Mouse (Mus musculus) liver, adult 2 months (tissue): ENCODE measurements at regions not wholly inside any gene's neighbourhood (a gene's known extent, or its start where the extent isn't known, plus 50 kb on each side); places are given as distances from the start of the nearest gene placed in this dataset.

Experiments used
- DNase-seq: peaks from one replicate; pipeline ENCODE4 v3.0.0-alpha.2; 2011; ENCODE audit warnings: low read depth, low spot score; ENCODE audit errors: extremely low read depth
- H3K27ac ChIP-seq: fragments of 200-500 bp; replicated peaks from 2 replicates; pipeline ENCODE4 v1.5.1; 2012; ENCODE audit warnings: low read depth, mild to moderate bottlenecking, control low read depth, inconsistent platforms, low read length; ENCODE audit not compliant: insufficient read depth
- H3K27me3 ChIP-seq: fragments of 200-500 bp; 2 replicates; pipeline ENCODE4 v1.6.1; 2012; ENCODE audit warnings: mild to moderate bottlenecking, moderate library complexity, low read length, inconsistent platforms; ENCODE audit not compliant: control insufficient read depth, insufficient read depth
- H3K36me3 ChIP-seq: fragments of 200-500 bp; 2 replicates; pipeline ENCODE4 v1.6.1; 2012; ENCODE audit warnings: low read length, inconsistent platforms; ENCODE audit not compliant: control insufficient read depth, insufficient read depth
- H3K4me1 ChIP-seq: fragments of 200-500 bp; 2 replicates; pipeline ENCODE4 v1.6.1; 2011; ENCODE audit warnings: low read length; ENCODE audit not compliant: control insufficient read depth, insufficient read depth
- H3K4me3 ChIP-seq: fragments of 200-500 bp; 2 replicates; pipeline ENCODE4 v1.5.1; 2011; ENCODE audit warnings: low read depth, mild to moderate bottlenecking, control low read depth, low read length, moderate library complexity; ENCODE audit not compliant: insufficient read depth
- H3K79me2 ChIP-seq: fragments of 200-500 bp; 2 replicates; pipeline ENCODE4 v1.6.1; 2012; ENCODE audit warnings: inconsistent platforms, mild to moderate bottlenecking, low read length, moderate library complexity; ENCODE audit not compliant: control insufficient read depth, insufficient read depth
- H3K9ac ChIP-seq: fragments of 200-500 bp; 2 replicates; pipeline ENCODE4 v1.6.1; 2012; ENCODE audit warnings: low read depth, mild to moderate bottlenecking, control low read depth, inconsistent platforms, low read length
- CTCF ChIP-seq: fragments of 200-500 bp; IDR thresholded peaks from 2 replicates; pipeline ENCODE4 v1.5.1; 2011; ENCODE audit warnings: low read depth, low read length, control low read depth
- POLR2A ChIP-seq: fragments of 200-500 bp; IDR thresholded peaks from 2 replicates; pipeline ENCODE4 v1.6.1; 2011; ENCODE audit warnings: low read length, control low read depth; ENCODE audit not compliant: insufficient read depth; ENCODE audit errors: extremely low read depth
- WGBS: fragments of 180-500 bp; shearing (Covaris S2); methylation state at CpG from one replicate; pipeline ENCODE4 v1.1.7; 2018; 5-methylcytosine and 5-hydroxymethylcytosine counted together

- Histone ChIP-seq H3K79me2 (no peaks in the 10 kb centered on the region), H3K27ac (no peak overlapping the region), H3K36me3 (no peaks in the 10 kb centered on the region), H3K4me1 (no peaks in the 10 kb centered on the region), H3K4me3 (no peak overlapping the region), H3K27me3 (no peaks in the 10 kb centered on the region), H3K9ac (no peak overlapping the region)
- no peak for DNase-seq
- WGBS = 70% methylated on average over 3 of the region's 3 CpGs
- TF ChIP-seq CTCF (no peak), POLR2A (no peak)
These were observed 248.0 kb downstream of the Rdh14 start for GRCm38 (mm10) chr12:10638591-10638990.

- Histone ChIP-seq H3K36me3 (no peaks in the 10 kb centered on the region), H3K27me3 (no peaks in the 10 kb centered on the region), H3K4me1 (no peaks in the 10 kb centered on the region), H3K4me3 (no peak overlapping the region), H3K9ac (no peak overlapping the region), H3K79me2 (no peaks in the 10 kb centered on the region), H3K27ac (no peak overlapping the region)
- no peak for TF ChIP-seq CTCF
- no peak for TF ChIP-seq POLR2A
- 74% methylated on average over 6 of the region's 6 CpGs for WGBS
- no peak for DNase-seq
These were observed 264.1 kb downstream of the Rdh14 start for GRCm38 (mm10) chr12:10654466-10655184.

- H3K27me3 ChIP-seq = no peaks in the 10 kb centered on the region
- TF ChIP-seq POLR2A = no peak
- no peak for TF ChIP-seq CTCF
- no peak overlapping the region for H3K27ac ChIP-seq
- no peaks in the 10 kb centered on the region for H3K4me1 ChIP-seq
- no peaks in the 10 kb centered on the region for H3K79me2 ChIP-seq
- no peak overlapping the region for H3K4me3 ChIP-seq
- no peaks in the 10 kb centered on the region for H3K36me3 ChIP-seq
- H3K9ac ChIP-seq = no peak overlapping the region
- DNase-seq = no peak
These were observed 264.6 kb downstream of the Rdh14 start for GRCm38 (mm10) chr12:10655185-10655544.

GRCm38 (mm10) chr12:10658826-10659225, 268.3 kb downstream of the Rdh14 start:
- no peaks in the 10 kb centered on the region for H3K36me3 ChIP-seq
- no peak overlapping the region for H3K27ac ChIP-seq
- H3K4me3 ChIP-seq = no peak overlapping the region
- no peak overlapping the region for H3K9ac ChIP-seq
- DNase-seq = no peak
- H3K27me3 ChIP-seq = no peaks in the 10 kb centered on the region
- no peaks in the 10 kb centered on the region for H3K79me2 ChIP-seq
- TF ChIP-seq POLR2A (no peak), CTCF (no peak)
- H3K4me1 ChIP-seq = no peaks in the 10 kb centered on the region
- WGBS = 60% methylated on average over 2 of the region's 2 CpGs

DNA sequence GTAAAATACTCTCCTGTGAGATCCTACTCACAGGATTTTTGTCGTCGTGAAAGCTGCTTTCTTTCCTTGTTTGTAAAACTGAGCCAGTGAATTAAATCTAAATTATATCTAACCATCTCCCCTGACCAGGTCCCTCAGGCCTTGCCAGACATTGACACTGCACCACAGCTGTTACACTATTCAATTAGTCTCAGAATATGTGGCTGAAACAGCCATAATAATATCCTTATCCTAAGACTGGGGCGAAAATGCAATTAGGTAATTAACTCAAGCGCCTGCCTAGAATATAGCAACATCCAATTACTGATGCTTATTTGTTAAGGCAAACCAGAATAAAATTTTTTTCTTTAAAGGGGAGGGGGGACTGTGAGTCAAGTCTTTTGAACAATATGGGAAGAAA, 296.2 kb downstream of the Rdh14 start:
- Histone ChIP-seq H3K36me3 (no peaks in the 10 kb centered on the region), H3K27ac (no peak overlapping the region), H3K79me2 (no peaks in the 10 kb centered on the region), H3K9ac (no peak overlapping the region), H3K4me3 (no peak overlapping the region), H3K4me1 (no peaks in the 10 kb centered on the region), H3K27me3 (no peaks in the 10 kb centered on the region)
- WGBS = 86% methylated on average over 4 of the region's 4 CpGs
- DNase-seq = no peak
- TF ChIP-seq POLR2A (no peak), CTCF (no peak)
